Mouse (Mus musculus): ENCODE measurements around the gene Pfkm. TPM values are rescaled to one million over a fixed set of nuclear protein-coding genes. Genes with fewer than 3 reads are reported as not detected.

Pfkm gene
- polyA plus RNA-seq, 1 experiment from 2014 or later, result 9.1 TPM

- 83% methylated on average over 10 of the region's 10 CpGs for WGBS (ENCODE audit: insufficient replicate concordance)
- Histone ChIP-seq H3K4me2 (ENCODE audit: low read depth, low read length) (no peak overlapping the region), H3K36me3 (replicated peaks; ENCODE audit: insufficient read depth, low read length) (peaks cover 7% of the 10 kb centered on the region), H3K9me3 (ENCODE audit: low read length) (no peaks in the 10 kb centered on the region), H3K9ac (replicated peaks) (no peak overlapping the region), H3K27ac (ENCODE audit: low read depth) (no peak overlapping the region), H3K4me1 (ENCODE audit: insufficient read depth) (peaks cover 6% of the 10 kb centered on the region; the same call in 1 of the 2 replicates), H3K27me3 (ENCODE audit: insufficient read depth, low read length) (no peaks in the 10 kb centered on the region), H3K4me3 (ENCODE audit: low read depth, low read length) (no peak overlapping the region)
- DNase-seq (no peak), ATAC-seq (no peak)
- TF ChIP-seq EP300 (IDR thresholded peaks at IDR 0.05; ENCODE audit: low read depth) (no peak), CTCF (IDR thresholded peaks at IDR 0.05; ENCODE audit: low read depth) (no peak)
Observed at GRCm38 (mm10) chr15:98114852-98115778, 22.7 kb downstream of the Pfkm start.

- H3K27ac ChIP-seq (ENCODE audit: low read depth), result no peak overlapping the region
- TF ChIP-seq EP300 (IDR thresholded peaks at IDR 0.05; ENCODE audit: low read depth), result no peak
- TF ChIP-seq CTCF (IDR thresholded peaks at IDR 0.05; ENCODE audit: low read depth), result no peak
Observed at GRCm38 (mm10) chr15:98115779-98116163, 23.4 kb downstream of the Pfkm start.

GRCm38 (mm10) chr15:98116287-98116686, 23.9 kb downstream of the Pfkm start:
- no peak for DNase-seq
- 46% methylated on average over 5 of the region's 5 CpGs for WGBS (ENCODE audit: insufficient replicate concordance)
- ATAC-seq, result peak; percentile 87
- TF ChIP-seq EP300 (IDR thresholded peaks at IDR 0.05; ENCODE audit: low read depth) (peak; percentile 84), CTCF (IDR thresholded peaks at IDR 0.05; ENCODE audit: low read depth) (no peak)
- H3K4me3 ChIP-seq (ENCODE audit: low read depth, low read length), result no peak overlapping the region
- H3K4me1 ChIP-seq (ENCODE audit: insufficient read depth), result peaks cover 6% of the 10 kb centered on the region; the same call in 1 of the 2 replicates
- peak overlapping the region; percentile 35 for H3K4me2 ChIP-seq (ENCODE audit: low read depth, low read length)
- peaks cover 16% of the 10 kb centered on the region for H3K36me3 ChIP-seq (replicated peaks; ENCODE audit: insufficient read depth, low read length)
- no peaks in the 10 kb centered on the region for H3K9me3 ChIP-seq (ENCODE audit: low read length)
- H3K27ac ChIP-seq (ENCODE audit: low read depth), result no peak overlapping the region
- H3K9ac ChIP-seq (replicated peaks), result no peak overlapping the region
- no peaks in the 10 kb centered on the region for H3K27me3 ChIP-seq (ENCODE audit: insufficient read depth, low read length)

More at GRCm38 (mm10) chr15:98115779-98116163, 23.4 kb downstream of the Pfkm start:
- 63% methylated on average over 9 of the region's 9 CpGs for WGBS (ENCODE audit: insufficient replicate concordance)
- no peak overlapping the region for H3K9ac ChIP-seq (replicated peaks)
- H3K4me1 ChIP-seq (ENCODE audit: insufficient read depth), result peaks cover 6% of the 10 kb centered on the region; the same call in 1 of the 2 replicates
- no peak overlapping the region for H3K4me3 ChIP-seq (ENCODE audit: low read depth, low read length)
- no peaks in the 10 kb centered on the region for H3K27me3 ChIP-seq (ENCODE audit: insufficient read depth, low read length)
- peaks cover 11% of the 10 kb centered on the region for H3K36me3 ChIP-seq (replicated peaks; ENCODE audit: insufficient read depth, low read length)
- H3K9me3 ChIP-seq (ENCODE audit: low read length), result no peaks in the 10 kb centered on the region
- peak overlapping the region; percentile 35; the same call in 1 of the 2 replicates for H3K4me2 ChIP-seq (ENCODE audit: low read depth, low read length)
- ATAC-seq (peak; percentile 16; the same call in 1 of the 2 replicates), DNase-seq (no peak)

GRCm38 (mm10) chr15:98119363-98119762, 27.0 kb downstream of the Pfkm start:
- H3K9me3 ChIP-seq (ENCODE audit: low read length), result no peaks in the 10 kb centered on the region
- no peak for ATAC-seq
- 91% methylated on average over 12 of the region's 12 CpGs for WGBS (ENCODE audit: insufficient replicate concordance)
- no peaks in the 10 kb centered on the region; the same call in 1 of the 2 replicates for H3K4me1 ChIP-seq (ENCODE audit: insufficient read depth)
- H3K27me3 ChIP-seq (ENCODE audit: insufficient read depth, low read length), result no peaks in the 10 kb centered on the region
- no peak overlapping the region for H3K4me3 ChIP-seq (ENCODE audit: low read depth, low read length)
- H3K4me2 ChIP-seq (ENCODE audit: low read depth, low read length), result no peak overlapping the region
- H3K27ac ChIP-seq (ENCODE audit: low read depth), result no peak overlapping the region
- no peak overlapping the region for H3K9ac ChIP-seq (replicated peaks)
- no peak for DNase-seq
- peaks cover 27% of the 10 kb centered on the region for H3K36me3 ChIP-seq (replicated peaks; ENCODE audit: insufficient read depth, low read length)
- TF ChIP-seq EP300 (IDR thresholded peaks at IDR 0.05; ENCODE audit: low read depth) (no peak), CTCF (IDR thresholded peaks at IDR 0.05; ENCODE audit: low read depth) (no peak)

- DNase-seq (no peak), ATAC-seq (no peak)
- no peak overlapping the region for H3K4me2 ChIP-seq (ENCODE audit: low read depth, low read length)
- TF ChIP-seq EP300 (IDR thresholded peaks at IDR 0.05; ENCODE audit: low read depth), result no peak
- TF ChIP-seq CTCF (IDR thresholded peaks at IDR 0.05; ENCODE audit: low read depth), result no peak
- H3K9ac ChIP-seq (replicated peaks), result no peak overlapping the region
- WGBS (ENCODE audit: insufficient replicate concordance), result 90% methylated on average over 20 of the region's 20 CpGs
- H3K36me3 ChIP-seq (replicated peaks; ENCODE audit: insufficient read depth, low read length), result peaks cover 27% of the 10 kb centered on the region
- H3K4me1 ChIP-seq (ENCODE audit: insufficient read depth), result no peaks in the 10 kb centered on the region; the same call in 1 of the 2 replicates
- no peaks in the 10 kb centered on the region for H3K27me3 ChIP-seq (ENCODE audit: insufficient read depth, low read length)
- H3K4me3 ChIP-seq (ENCODE audit: low read depth, low read length), result no peak overlapping the region
- no peaks in the 10 kb centered on the region for H3K9me3 ChIP-seq (ENCODE audit: low read length)
- no peak overlapping the region for H3K27ac ChIP-seq (ENCODE audit: low read depth)
Observed at GRCm38 (mm10) chr15:98120831-98121230, 28.4 kb downstream of the Pfkm start.

GRCm38 (mm10) chr15:98131001-98131400, 38.6 kb downstream of the Pfkm start:
- 89% methylated on average over 4 of the region's 4 CpGs for WGBS (ENCODE audit: insufficient replicate concordance)
- Histone ChIP-seq H3K9me3 (ENCODE audit: low read length) (no peaks in the 10 kb centered on the region), H3K27me3 (ENCODE audit: insufficient read depth, low read length) (no peaks in the 10 kb centered on the region), H3K27ac (ENCODE audit: low read depth) (no peak overlapping the region), H3K4me1 (ENCODE audit: insufficient read depth) (no peaks in the 10 kb centered on the region), H3K4me2 (ENCODE audit: low read depth, low read length) (no peak overlapping the region), H3K36me3 (replicated peaks; ENCODE audit: insufficient read depth, low read length) (peaks cover 37% of the 10 kb centered on the region), H3K4me3 (ENCODE audit: low read depth, low read length) (no peak overlapping the region), H3K9ac (replicated peaks) (no peak overlapping the region)
- ATAC-seq, result no peak
- no peak for DNase-seq
- TF ChIP-seq CTCF (IDR thresholded peaks at IDR 0.05; ENCODE audit: low read depth) (no peak), EP300 (IDR thresholded peaks at IDR 0.05; ENCODE audit: low read depth) (no peak)

All from liver, postnatal 0 days (tissue).